Mouse (Mus musculus) neural tube, embryonic 10.5 days (tissue): ENCODE measurements around the gene Ppp2r5a.

Experiments
- DNase-seq: peaks from one replicate; pipeline ENCODE4 v3.0.0-alpha.2; 2017; ENCODE audit warnings: low spot score; ENCODE audit errors: extremely low spot score

The Ppp2r5a gene

DNA sequence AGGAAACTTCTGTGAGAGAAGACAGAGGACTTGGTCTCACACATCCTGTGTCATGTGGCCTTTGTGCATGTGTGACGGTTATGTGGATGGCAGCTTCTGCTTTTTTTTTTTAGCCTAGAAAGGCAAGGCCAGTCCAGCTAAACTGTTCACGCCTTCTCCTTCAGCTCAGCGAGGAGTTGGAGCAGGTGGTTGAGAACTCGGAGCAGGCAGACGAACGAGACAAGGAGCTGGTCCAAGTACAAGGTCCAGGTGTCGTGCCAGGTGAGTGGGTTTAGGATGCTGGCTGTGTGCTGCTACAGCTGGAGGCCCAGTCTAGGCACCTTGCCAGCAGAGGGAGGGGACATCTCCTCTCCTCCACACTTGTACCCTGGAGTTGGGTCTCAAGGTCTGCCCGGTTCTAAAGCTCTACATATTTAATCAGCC is 75.0 kb downstream of the Ppp2r5a start:
- no peak for DNase-seq

DNA sequence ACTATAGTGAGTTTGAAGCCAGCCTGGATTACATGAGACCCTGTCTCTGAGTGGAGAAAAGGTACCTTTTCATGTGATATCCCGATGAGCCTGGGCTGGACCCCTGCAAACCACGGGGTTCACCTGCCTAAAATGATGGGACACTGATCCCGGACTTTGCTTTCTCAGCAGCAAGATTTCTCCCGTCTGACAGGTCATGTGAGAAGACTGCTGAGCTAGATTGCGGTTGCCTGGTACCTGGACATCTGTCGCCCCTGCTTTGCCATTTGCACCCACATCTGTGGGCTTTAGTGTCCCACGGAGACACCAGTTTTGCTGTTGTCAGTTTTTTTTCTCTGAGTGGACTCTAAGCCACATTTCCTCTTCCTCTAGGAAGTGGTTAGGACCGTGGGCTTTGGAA is 75.8 kb downstream of the Ppp2r5a start:
- no peak for DNase-seq

DNA sequence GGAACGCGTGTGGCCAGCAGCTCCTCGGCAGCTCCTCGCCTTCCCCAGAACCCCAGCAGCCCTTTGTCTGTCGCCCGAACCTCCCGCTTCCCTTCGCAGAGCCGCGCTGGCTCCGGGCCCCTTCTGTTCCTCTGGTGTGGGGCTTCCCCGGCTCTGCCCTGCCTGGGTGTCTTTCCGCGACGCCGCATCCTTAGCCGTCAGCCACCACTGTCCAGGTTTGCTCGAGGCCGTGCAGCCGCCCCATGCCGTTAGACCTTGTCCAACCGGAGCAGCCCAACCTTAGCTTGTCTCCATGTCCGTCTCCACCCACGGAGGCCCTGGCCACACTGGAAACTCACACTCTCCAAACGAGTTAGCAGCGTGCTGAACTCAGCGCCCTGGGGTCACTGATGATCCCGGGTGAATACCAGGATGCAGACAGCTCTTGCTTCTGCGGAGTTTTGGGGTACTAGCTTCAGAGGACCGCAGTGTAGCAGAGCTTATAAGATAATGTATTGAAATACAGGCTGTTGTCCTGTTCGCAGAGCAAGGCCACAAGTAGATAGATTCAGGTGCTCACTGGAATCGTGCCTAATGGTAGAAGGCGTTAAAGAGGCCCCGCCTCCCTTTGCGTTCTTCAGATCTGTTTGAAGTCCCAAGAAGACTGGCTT is 76.7 kb downstream of the Ppp2r5a start:
- DNase-seq = peak; percentile 74

DNA sequence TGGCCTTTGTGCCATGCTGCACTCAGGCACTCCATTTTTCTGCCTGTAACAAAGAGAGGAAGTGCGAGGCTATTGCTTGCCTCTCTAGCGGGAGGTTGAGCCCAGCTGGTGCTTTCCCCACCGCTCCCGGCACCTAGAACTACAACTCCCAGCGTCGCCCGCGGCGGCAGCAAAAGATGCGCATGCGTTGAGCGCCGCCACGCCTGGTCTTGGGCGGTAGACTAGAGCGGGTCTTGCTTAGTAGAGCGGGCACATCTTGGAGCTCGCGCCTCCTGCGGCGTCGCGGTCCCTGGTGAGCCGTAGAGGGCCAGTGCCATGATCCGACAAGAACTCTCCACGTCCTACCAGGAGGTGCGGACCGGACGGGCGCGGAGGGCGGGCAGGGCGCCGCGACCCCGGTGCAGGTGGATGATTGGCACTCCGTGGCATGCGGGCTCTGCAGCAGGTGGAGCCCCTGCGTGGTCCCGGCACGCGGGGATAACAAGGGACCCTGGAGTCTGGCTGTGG is 77.3 kb downstream of the Ppp2r5a start, which contains the start of gene Tmem206:
TSS of gene Tmem206 (plus strand) at position 187 of the 507 bp plus-strand sequence.
- peak; percentile 94 for DNase-seq

DNA sequence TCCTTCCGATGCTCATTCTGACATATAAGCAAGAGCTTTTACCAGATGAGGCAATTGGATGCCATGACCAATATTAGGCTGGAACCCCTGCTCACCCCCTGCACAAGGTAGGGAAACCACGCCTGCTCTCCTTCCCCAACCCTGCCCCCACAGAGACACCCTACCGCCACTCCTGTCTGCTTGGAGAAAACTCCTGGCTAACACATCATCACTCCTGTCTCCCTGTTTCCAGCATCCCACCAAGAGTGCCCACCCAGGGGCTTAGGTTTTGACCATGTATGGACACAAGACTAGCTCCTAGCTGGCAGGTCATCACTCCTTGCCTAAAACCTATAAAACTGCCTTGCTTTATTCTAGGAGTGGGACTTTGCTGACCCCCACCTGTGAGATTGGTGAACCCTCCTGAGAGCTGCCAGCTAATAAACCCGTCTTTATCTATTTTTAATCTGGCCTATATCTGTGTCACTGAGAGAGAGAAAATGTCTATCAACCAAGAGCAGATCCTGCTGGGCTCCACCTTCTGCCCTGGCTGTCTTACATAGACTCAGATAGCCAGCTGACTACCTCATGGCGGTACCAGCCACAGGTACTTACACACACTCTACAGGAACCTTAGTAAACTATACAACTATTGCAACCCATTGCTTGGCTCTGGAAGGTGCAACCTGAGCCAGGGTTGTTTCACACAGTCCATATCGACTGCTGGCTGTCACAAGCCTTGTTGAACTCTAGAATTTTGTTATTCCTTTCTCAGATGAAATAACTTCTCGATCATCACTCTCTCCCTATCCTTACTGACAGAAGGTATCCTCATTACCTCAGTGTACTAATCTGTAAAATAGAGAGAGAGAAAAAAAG is 78.1 kb downstream of the Ppp2r5a start:
- DNase-seq = no peak

DNA sequence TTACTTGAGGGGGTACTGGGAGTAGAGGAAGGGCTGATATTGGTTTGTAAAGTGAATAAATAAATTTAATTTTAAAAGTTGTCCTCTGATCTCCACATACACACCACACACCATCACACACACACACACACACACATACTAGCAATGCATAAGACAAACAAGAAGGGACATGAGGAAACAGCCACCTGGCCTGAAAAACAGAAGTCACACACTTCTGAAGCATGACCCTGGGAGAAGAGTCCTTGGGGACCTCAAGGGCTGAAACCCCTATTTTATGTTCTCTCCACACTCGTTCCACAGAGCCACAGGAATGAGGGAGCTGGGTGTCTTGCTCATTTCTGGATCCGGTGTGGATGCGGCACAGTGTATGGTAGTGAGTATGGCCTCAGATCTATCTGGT is 79.7 kb downstream of the Ppp2r5a start:
- DNase-seq = no peak

DNA sequence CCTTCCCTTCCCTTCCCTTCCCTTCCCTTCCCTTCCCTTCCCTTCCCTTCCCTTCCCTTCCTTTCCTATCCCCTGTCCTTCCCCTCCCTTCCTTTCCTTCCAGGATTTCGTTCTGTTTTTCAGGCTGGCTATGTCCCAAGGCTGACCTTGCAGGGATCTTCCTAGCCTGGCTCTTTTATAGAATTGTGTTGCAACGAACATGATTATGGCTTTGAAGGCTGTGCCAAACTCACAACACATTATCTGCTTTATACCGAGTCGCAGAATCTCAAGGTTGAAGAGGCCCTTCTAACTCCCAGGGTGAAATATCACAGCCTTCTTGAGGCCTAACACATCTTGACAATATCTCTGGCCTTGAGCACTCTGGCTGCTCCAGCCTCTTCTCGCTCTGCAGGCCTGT is 84.4 kb downstream of the Ppp2r5a start:
- DNase-seq = no peak

DNA sequence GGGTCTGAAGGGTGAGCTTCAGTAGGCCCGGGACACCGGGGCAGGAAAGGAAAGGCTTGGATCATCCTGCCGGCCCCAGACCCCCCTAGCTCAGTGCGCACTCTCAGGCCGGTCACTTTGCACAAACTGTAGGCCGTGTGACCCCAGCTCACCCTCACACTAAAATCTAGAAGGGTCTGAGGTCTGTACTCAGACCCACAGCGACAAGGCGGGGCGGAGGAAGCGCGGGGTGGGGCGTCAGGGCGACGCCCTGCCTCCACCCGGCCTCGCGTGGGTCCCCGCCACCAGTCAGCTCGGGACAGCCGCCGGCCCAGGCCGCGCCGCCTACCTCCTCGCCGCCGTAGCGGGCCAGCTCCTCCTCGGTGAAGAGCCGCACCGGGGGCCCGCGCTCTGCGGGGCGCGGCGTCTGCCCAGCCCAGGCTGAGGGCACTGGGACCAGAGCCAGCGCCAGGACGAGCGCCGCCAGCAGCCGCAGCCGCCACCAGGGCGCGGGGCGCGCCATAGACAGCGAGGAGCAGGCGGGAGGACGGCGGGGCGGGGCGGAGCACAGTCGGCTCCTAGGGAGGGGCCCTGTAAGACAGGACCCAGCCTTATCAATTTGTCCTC is 85.4 kb downstream of the Ppp2r5a start, which contains the start of gene Nenf:
TSS of gene Nenf (minus strand) at position 604 of the 606 bp plus-strand sequence.
- DNase-seq = peak; percentile 78

DNA sequence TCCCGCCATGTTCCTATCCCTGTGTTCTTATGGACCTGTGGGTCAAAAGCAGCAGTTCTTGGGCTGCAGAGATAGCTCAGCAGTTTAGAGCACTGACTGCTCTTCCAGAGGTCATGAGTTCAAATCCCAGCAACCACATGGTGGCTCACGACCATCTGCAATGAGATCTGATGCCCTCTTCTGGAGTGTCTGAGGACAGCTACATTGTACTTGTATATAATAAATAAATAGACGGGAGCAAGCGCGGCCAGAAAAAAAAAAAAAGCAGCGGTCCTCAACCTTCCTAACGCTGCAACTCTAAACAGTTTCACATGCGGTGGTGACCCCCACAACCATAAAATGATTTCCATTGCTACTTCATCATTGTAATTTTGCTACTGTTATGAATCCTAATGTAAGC is 86.3 kb downstream of the Ppp2r5a start:
- DNase-seq = no peak

DNA sequence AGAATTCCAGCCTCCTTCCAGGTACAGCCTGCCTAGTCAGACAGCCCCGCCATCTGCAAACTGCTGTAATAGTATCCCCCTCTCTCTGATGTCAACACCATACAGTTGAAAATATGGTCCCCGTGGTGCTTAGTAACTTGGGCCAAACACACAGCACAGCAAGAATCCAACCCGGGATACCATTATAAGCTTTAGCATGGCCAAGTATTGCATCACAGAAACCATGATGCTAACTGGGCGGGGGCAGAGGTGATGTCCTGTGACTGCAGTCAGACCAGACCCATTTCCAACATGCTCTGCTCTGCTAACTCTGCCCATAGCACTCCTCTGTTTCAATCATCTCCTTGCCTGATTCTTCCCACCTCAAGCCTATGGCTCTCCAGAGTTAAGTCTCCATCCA is 89.1 kb downstream of the Ppp2r5a start:
- no peak for DNase-seq

DNA sequence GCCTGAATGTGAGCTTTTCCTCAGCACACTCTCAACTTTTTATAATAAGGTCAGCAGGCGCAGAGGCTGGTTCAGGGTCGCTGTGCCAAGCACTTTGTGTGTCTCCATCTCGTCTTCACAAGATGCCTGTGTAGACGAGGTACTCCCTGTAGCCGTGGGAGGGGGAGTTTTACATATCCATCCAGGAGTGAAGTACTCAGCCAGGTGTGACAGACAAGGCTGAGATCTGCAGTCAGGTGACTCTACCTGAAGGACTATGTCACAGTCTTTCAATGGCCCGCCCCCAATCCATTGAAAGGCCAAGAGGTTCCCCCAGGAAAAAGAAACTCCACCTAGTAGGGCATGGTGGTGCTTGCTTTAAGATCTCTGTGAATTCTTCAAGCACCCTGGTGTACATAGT is 89.9 kb downstream of the Ppp2r5a start:
- no peak for DNase-seq

DNA sequence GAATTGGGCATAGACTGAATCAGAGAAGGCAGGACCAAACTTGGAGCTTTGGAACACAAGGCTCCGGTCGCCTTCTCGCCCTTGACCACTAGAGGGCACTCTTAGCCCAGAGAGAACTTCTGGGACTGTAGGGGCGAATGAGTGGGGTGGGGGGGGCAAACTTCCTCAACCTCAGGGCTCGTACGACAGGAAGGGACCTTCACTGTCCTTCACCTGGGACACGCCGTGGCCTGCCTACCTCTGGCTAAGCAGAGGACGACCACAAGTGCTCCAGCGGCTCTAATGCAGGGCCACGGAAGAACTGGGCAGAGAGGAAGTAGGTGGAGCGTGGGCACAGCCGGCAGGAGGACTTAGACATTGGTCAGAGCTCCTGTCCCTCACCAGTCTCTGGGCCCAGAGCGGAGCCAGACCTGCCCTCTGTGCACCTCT is 90.5 kb downstream of the Ppp2r5a start:
- DNase-seq = peak; percentile 88

DNA sequence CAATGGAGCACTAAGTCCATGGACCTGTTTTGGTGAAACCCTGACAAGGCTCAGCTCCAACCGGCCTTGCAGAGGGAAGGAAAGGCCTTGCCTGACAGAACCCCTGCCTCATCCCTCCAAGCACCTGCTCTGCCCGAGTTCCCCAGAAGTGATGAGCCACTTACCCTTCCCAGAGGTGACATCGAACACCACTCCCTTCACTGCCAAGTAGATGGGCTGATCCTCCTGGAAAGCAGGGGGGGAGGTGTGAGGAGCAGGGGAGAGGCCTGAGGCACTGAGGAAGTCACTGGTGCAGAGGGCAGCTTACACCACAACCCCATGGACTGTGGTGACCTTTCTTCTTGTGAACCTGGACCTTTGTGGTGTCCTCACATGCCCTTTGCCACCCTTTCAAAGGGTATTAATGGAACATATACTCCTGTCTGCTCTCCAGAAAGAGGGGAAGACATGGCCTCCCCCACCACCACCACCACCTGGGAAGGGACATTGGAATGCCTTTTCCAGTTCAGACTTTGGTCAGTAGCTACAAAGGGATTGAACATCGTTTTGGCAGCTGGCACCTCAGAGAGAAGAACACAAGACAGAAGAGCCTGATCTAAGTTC is 91.7 kb downstream of the Ppp2r5a start:
- DNase-seq = no peak

DNA sequence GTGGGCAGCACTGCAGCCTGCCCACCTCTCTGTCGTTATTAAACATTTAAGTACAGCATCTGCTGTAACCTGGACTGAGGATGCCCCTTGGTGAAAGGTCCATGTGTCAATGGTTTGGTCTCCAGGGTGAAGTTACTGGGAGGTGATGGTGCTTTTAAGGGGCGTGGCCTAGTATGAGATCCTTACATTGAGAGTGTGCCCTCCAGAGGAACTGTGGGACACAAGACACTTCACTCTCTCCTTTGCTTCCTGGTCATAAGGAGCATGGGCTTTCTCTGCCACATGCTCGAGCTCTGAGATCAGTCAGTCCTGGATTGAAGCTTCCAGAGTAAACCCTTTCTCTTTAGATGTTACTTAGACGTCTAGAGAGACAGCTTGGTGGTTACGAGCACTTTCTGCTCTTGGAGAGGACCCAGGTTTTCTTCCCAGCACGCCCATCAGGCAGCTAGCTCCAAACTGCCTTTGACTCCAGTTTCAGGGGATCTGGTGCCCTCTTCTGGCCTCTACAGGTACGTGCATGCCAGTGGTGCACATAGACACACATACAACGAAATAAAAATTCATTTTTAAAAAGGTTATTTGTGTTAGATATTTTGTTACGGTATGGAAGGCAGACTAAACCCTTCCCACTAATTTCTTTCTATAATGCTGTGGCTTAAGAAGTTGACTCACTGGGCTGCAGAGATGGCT is 95.2 kb downstream of the Ppp2r5a start:
- DNase-seq = no peak

DNA sequence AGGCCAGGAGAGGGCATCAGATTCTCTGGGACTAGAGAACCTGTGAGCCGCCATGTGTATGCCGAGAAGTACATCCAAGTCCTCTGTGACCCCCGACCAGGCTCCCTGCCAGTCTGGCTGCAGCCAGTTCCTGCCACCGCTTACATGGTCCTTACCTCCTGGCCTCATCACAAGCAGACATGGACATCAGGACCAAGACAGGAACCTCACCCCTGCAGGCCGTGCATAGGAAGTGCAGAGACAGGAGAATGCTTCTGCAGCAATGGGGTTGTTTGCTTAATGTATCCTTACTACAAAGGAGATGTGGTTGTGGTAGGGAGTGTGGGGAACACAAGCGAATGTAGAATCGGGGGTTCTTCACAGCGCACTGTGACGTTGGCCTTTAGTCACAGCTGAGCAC is 96.8 kb downstream of the Ppp2r5a start:
- no peak for DNase-seq

DNA sequence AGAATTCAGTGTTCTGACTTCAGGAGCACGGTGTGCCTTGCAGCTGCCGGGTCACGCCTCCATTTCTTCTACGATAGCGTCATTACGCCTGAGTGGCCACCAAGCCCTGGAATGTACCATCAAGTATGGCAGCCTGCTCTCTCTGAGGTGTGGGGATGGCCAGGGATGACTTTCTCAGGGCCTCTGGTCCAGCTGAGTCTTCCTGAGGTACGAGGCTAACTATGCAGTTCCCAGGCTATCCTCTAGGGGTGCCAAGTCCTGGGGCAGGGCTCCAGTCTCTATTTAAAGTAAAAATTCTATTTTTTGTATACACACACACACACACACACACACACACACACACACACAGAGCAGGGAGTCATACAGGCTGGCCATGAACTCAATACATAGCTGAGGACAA is 97.5 kb downstream of the Ppp2r5a start:
- DNase-seq = no peak

DNA sequence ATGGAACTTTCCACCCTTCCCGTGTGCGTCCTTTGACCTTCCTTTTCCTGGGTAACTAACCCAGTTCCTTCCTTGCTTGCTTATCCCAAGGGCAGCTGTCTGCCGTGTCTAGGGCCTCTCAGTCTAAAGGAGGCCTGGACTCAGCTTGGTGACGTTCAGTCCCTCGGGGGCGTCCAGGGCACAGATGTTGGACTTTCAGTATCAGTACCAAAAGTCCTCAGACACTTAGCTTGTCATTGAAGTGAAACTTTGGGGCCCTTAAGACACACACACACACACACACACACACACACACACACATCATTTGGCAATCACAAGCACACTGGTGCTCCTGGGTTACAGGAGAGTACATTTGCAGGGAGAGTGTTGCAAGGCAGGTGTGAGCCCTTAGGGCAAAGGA is 98.9 kb downstream of the Ppp2r5a start:
- no peak for DNase-seq

DNA sequence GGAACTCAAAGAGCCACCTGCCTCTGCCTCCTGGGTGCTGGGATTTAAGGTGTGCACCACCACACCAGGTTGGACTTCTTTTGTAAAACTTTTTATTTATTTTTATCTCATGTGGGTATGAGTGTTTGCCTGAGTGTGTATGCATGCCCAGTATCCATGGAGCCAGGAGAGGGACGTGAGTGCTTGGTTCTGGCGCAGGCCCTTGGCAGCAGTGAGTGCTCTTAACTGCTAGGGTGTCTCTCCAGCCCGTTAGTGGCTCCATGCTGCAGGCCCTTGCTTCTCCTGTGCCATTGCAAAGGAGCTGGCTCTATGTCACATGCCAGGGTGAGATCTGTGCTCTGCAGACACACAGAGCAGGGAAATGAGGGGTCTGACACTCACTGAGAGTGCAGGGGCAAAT is 99.3 kb downstream of the Ppp2r5a start:
- DNase-seq = no peak
